25 mouse cellular contexts compared by ENCODE assay signal in genomic region chr11:89823661-89824446, GRCm38 (mm10). TPM values are rescaled to one million over a fixed set of nuclear protein-coding genes. Genes with fewer than 3 reads are reported as not detected.
A peak's percentile ranks its signal among the peaks of the same experiment; 100 is the strongest.
DNase-seq lines count a peak whose midpoint lies in the region; ATAC-seq and TF ChIP-seq lines count a peak whose summit lies in the region.
"Had no signal": no experiment of that assay in that cellular context is flagged by ENCODE, and none has a peak within 500 bp of the region (broad histone marks: within the 10 kb centered on the region; RNA-seq: fewer than 3 reads in every experiment).

No protein-coding gene starts in this region.

- H3K36me3 ChIP-seq in kidney, adult 2 months (ENCODE audit: control insufficient read depth, insufficient read depth, low read length): no peaks in the 10 kb centered on the region
- no peaks in the 10 kb centered on the region for H3K36me3 ChIP-seq in limb, embryonic 14.5 days (ENCODE audit: control insufficient read depth, insufficient read depth, low read length)
- H3K36me3 ChIP-seq in limb, embryonic 10.5 days: no peaks in the 10 kb centered on the region
- H3K36me3 ChIP-seq in lung, embryonic 16.5 days (ENCODE audit: control insufficient read depth, insufficient read depth, low read length): no peaks in the 10 kb centered on the region
- H3K36me3 ChIP-seq: embryonic facial prominence, embryonic 13.5 days; forebrain, embryonic 10.5 days; hindbrain, embryonic 12.5 days; hindbrain, embryonic 15.5 days had no signal

- no peak overlapping the region for H3K27ac ChIP-seq in kidney, adult 2 months (ENCODE audit: insufficient read depth, low read depth, low read length)
- H3K27ac ChIP-seq in limb, embryonic 14.5 days (replicated peaks; ENCODE audit: low read depth, low read length): no peak overlapping the region
- no peak overlapping the region for H3K27ac ChIP-seq in limb, embryonic 10.5 days
- no peak overlapping the region for H3K27ac ChIP-seq in lung, embryonic 16.5 days (ENCODE audit: low read length)
- H3K27ac ChIP-seq: embryonic facial prominence, embryonic 13.5 days; forebrain, embryonic 10.5 days; forebrain, embryonic 13.5 days; gastrocnemius, adult 2 months; hindbrain, embryonic 12.5 days; hindbrain, embryonic 15.5 days had no signal

- H3K9me3 ChIP-seq in limb, embryonic 14.5 days (ENCODE audit: control insufficient read depth, low read length): no peaks in the 10 kb centered on the region
- no peaks in the 10 kb centered on the region for H3K9me3 ChIP-seq in limb, embryonic 10.5 days (replicated peaks)
- H3K9me3 ChIP-seq in lung, embryonic 16.5 days (ENCODE audit: control insufficient read depth, low read length): no peaks in the 10 kb centered on the region
- H3K9me3 ChIP-seq: embryonic facial prominence, embryonic 13.5 days; forebrain, embryonic 10.5 days; forebrain, embryonic 13.5 days; hindbrain, embryonic 12.5 days; hindbrain, embryonic 15.5 days had no signal

- no peak for TF ChIP-seq CTCF in kidney, adult 2 months (conservative IDR thresholded peaks at IDR 0.05; ENCODE audit: insufficient read depth, insufficient read length, low read depth, low read length)

- no peaks in the 10 kb centered on the region for H3K27me3 ChIP-seq in kidney, adult 2 months (replicated peaks; ENCODE audit: control insufficient read depth, insufficient read depth, low read length)
- H3K27me3 ChIP-seq in limb, embryonic 14.5 days (ENCODE audit: control insufficient read depth, insufficient read depth, low read length): no peaks in the 10 kb centered on the region
- no peaks in the 10 kb centered on the region for H3K27me3 ChIP-seq in limb, embryonic 10.5 days (ENCODE audit: low read depth, poor library complexity, severe bottlenecking)
- no peaks in the 10 kb centered on the region for H3K27me3 ChIP-seq in lung, embryonic 16.5 days (ENCODE audit: control insufficient read depth, insufficient read depth, low read depth, low read length)
- H3K27me3 ChIP-seq: embryonic facial prominence, embryonic 13.5 days; forebrain, embryonic 13.5 days; hindbrain, embryonic 12.5 days; hindbrain, embryonic 15.5 days had no signal

- no peak overlapping the region for H3K4me2 ChIP-seq in limb, embryonic 14.5 days (replicated peaks; ENCODE audit: low read depth, low read length, severe bottlenecking)
- H3K4me2 ChIP-seq in lung, embryonic 16.5 days (ENCODE audit: low read depth, low read length): no peak overlapping the region
- H3K4me2 ChIP-seq: embryonic facial prominence, embryonic 13.5 days; forebrain, embryonic 13.5 days; heart, embryonic 11.5 days; hindbrain, embryonic 12.5 days; hindbrain, embryonic 15.5 days had no signal

- no peak for TF ChIP-seq POLR2A in kidney, adult 2 months (IDR thresholded peaks at IDR 0.05; ENCODE audit: low read depth, low read length)
- no peak for TF ChIP-seq POLR2A in limb, embryonic 14.5 days (IDR thresholded peaks at IDR 0.05; ENCODE audit: borderline replicate concordance, extremely low read depth, insufficient read depth, insufficient read length)

- no peak for ATAC-seq in limb, embryonic 14.5 days (ENCODE audit: low FRiP score, low read depth)
- peak; percentile 52; the same call in 1 of the 2 replicates for ATAC-seq in lung, embryonic 16.5 days (ENCODE audit: low read depth)
- ATAC-seq: CD4-positive, CD25-positive, alpha-beta regulatory T cell, adult 4 months; forebrain, embryonic 13.5 days; forebrain, embryonic 16.5 days had no signal

- H3K4me1 ChIP-seq in kidney, adult 2 months (ENCODE audit: control insufficient read depth, insufficient read depth, low read length): no peaks in the 10 kb centered on the region
- H3K4me1 ChIP-seq in limb, embryonic 14.5 days (ENCODE audit: control insufficient read depth, insufficient read depth, low read length): no peaks in the 10 kb centered on the region
- no peaks in the 10 kb centered on the region for H3K4me1 ChIP-seq in limb, embryonic 10.5 days
- H3K4me1 ChIP-seq in lung, embryonic 16.5 days (replicated peaks; ENCODE audit: control insufficient read depth, insufficient read depth, low read length): peaks cover 4% of the 10 kb centered on the region
- H3K4me1 ChIP-seq: embryonic facial prominence, embryonic 13.5 days; hindbrain, embryonic 15.5 days had no signal

- H3K9ac ChIP-seq in limb, embryonic 14.5 days (ENCODE audit: low read depth, low read length, severe bottlenecking): no peak overlapping the region
- H3K9ac ChIP-seq in lung, embryonic 16.5 days (ENCODE audit: low read length): no peak overlapping the region
- H3K9ac ChIP-seq: embryonic facial prominence, embryonic 13.5 days; forebrain, embryonic 13.5 days; hindbrain, embryonic 12.5 days; hindbrain, embryonic 15.5 days had no signal

- WGBS in kidney, adult 2 months: 37% methylated on average over 8 of the region's 8 CpGs
- 31% methylated on average over 8 of the region's 8 CpGs for WGBS in limb, embryonic 14.5 days
- 75% methylated on average over 8 of the region's 8 CpGs for WGBS in limb, embryonic 10.5 days
- WGBS in lung, embryonic 16.5 days: 48% methylated on average over 8 of the region's 8 CpGs

- peak; percentile 40 for DNase-seq in kidney, adult 2 months
- no peak for DNase-seq in kidney, postnatal 25 days
- DNase-seq in limb, embryonic 14.5 days (ENCODE audit: low spot score): peak; percentile 25
- DNase-seq in limb, embryonic 10.5 days (ENCODE audit: low spot score): no peak
- DNase-seq in lung, postnatal 4 days: no peak
- DNase-seq: adrenal gland, adult 2 months; adrenal gland, postnatal 14 days; cerebellum, adult 11 months; cerebellum, adult 2 months; cerebellum, adult 9-11 months; cerebellum, postnatal 25 days; gastrocnemius, adult 2 months; gastrocnemius, postnatal 14 days had no signal

- H3K4me3 ChIP-seq in kidney, adult 2 months (ENCODE audit: insufficient read depth, low read depth, low read length): no peak overlapping the region
- no peak overlapping the region for H3K4me3 ChIP-seq in limb, embryonic 14.5 days (replicated peaks; ENCODE audit: low read length)
- no peak overlapping the region for H3K4me3 ChIP-seq in limb, embryonic 10.5 days
- no peak overlapping the region for H3K4me3 ChIP-seq in lung, embryonic 16.5 days (ENCODE audit: low read length)
- H3K4me3 ChIP-seq: embryonic facial prominence, embryonic 13.5 days; forebrain, embryonic 10.5 days; forebrain, embryonic 13.5 days; gastrocnemius, adult 2 months; hindbrain, embryonic 12.5 days; hindbrain, embryonic 15.5 days had no signal

RNA-seq across cellular contexts. Expression of gene Ankfn1, which starts 46.4 kb away (rescaled TPM):
- 0.03 and 0.15 TPM in 2 replicates for polyA plus RNA-seq in kidney, adult 2 months (2012; rRNA removed)
- 0.36 and 0.53 TPM in 2 replicates for polyA plus RNA-seq in limb, embryonic 14.5 days (2012; rRNA removed)
- polyA plus RNA-seq in limb, embryonic 14.5 days (2014; fragmentation: Nextera tagmentation; extraction: Ambion mirVana): 0.61 and 0.84 TPM in 2 replicates
- polyA plus RNA-seq in limb, embryonic 10.5 days (2016; fragmentation: Nextera tagmentation; extraction: Ambion mirVana): not detected in 2 replicates
- 2.5 and 2.7 TPM in 2 replicates for polyA plus RNA-seq in lung, embryonic 16.5 days (2015; fragmentation: Nextera tagmentation; extraction: Ambion mirVana)
- polyA plus RNA-seq: C2C12; CD4-positive, CD25-positive, alpha-beta regulatory T cell, adult 4 months; heart, embryonic 14.5 days; heart, postnatal 0 days had no signal

Comparison
In these comparisons a context has a peak if more than half of its experiments do, and no peak if none do; other contexts are left out.
1. DNase-seq: peak in kidney, adult 2 months (single experiment) and limb, embryonic 14.5 days (single experiment); none in kidney, postnatal 25 days (0 of 2), limb, embryonic 10.5 days (single experiment) and lung, postnatal 4 days (0 of 2).